Mouse (Mus musculus): ENCODE measurements at regions not wholly inside any gene's neighbourhood (a gene's known extent, or its start where the extent isn't known, plus 50 kb on each side); places are given as distances from the start of the nearest gene placed in this dataset.

GRCm38 (mm10) chr3:148603276-148603675, 387.1 kb downstream of the Adgrl2 start:
- Histone ChIP-seq H3K36me3 (no peaks in the 10 kb centered on the region), H3K4me2 (no peak overlapping the region), H3K27me3 (no peaks in the 10 kb centered on the region), H3K4me3 (replicated peaks) (no peak overlapping the region), H3K27ac (no peak overlapping the region), H3K9ac (no peak overlapping the region), H3K9me3 (replicated peaks) (no peaks in the 10 kb centered on the region), H3K4me1 (no peaks in the 10 kb centered on the region)
- WGBS, result 92% methylated on average over 6 of the region's 6 CpGs
- no peak for ATAC-seq (replicated peaks; ENCODE audit: low FRiP score)

GRCm38 (mm10) chr3:148602730-148603255, 387.6 kb downstream of the Adgrl2 start:
- WGBS, result 81% methylated on average over 5 of the region's 5 CpGs
- Histone ChIP-seq H3K27me3 (no peaks in the 10 kb centered on the region), H3K9ac (no peak overlapping the region), H3K9me3 (replicated peaks) (no peaks in the 10 kb centered on the region), H3K4me3 (replicated peaks) (no peak overlapping the region), H3K4me2 (no peak overlapping the region), H3K27ac (no peak overlapping the region), H3K4me1 (no peaks in the 10 kb centered on the region), H3K36me3 (no peaks in the 10 kb centered on the region)
- no peak for ATAC-seq (replicated peaks; ENCODE audit: low FRiP score)

DNA sequence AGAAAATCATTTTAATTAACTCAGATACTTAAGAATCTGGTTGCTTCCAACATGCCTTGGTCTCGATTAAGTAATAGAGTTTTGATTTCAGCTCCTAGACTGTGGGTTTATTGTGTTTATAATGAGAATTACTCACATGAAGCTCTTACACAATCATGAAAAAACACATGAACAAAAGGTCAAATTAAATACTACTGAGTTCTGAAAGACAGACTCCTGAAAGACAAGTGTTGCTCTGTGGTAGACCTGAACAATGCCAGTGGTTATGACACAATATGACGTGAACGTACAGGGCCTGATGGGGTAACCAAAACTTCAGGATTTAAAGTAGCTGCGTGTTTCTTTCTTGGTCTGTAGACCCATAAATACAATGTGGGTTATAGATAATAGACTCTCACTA, 394.8 kb downstream of the Adgrl2 start:
- no peak for ATAC-seq (replicated peaks; ENCODE audit: low FRiP score)
- no peak overlapping the region for H3K4me2 ChIP-seq

GRCm38 (mm10) chr3:148589556-148589955, 400.8 kb downstream of the Adgrl2 start:
- Histone ChIP-seq H3K4me2 (no peak overlapping the region), H3K9me3 (replicated peaks) (no peaks in the 10 kb centered on the region), H3K4me1 (no peaks in the 10 kb centered on the region), H3K27me3 (no peaks in the 10 kb centered on the region), H3K36me3 (no peaks in the 10 kb centered on the region), H3K9ac (no peak overlapping the region), H3K4me3 (replicated peaks) (no peak overlapping the region), H3K27ac (no peak overlapping the region)
- WGBS, result 59% methylated on average over 2 of the region's 2 CpGs
- no peak for ATAC-seq (replicated peaks; ENCODE audit: low FRiP score)

More for the DNA sequence above, 394.8 kb downstream of the Adgrl2 start:
- Histone ChIP-seq H3K9me3 (replicated peaks) (no peaks in the 10 kb centered on the region), H3K36me3 (no peaks in the 10 kb centered on the region), H3K27me3 (no peaks in the 10 kb centered on the region), H3K9ac (no peak overlapping the region), H3K4me3 (replicated peaks) (no peak overlapping the region), H3K4me1 (no peaks in the 10 kb centered on the region), H3K27ac (no peak overlapping the region)
- 95% methylated on average over 4 of the region's 4 CpGs for WGBS

DNA sequence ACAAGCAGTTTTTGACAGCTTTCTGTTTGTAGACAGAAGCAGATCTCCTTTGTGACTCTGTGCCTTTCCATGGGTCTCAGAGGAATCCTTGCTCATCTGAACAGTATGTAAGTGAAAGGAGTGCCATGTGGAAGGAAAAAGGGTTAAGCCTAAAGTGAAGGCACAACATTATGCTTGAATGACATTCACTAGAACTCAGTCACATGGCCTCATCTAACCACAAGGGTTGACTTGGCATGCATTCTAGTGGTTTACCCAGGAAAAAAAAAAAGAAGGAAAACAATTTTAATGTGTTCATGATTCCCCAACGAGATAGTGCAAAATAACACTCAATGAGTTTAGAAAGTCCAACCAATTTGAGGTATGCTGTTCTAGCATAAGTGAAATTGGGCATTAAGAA, 414.6 kb downstream of the Adgrl2 start:
- Histone ChIP-seq H3K4me2 (no peak overlapping the region), H3K9ac (no peak overlapping the region), H3K9me3 (replicated peaks) (no peaks in the 10 kb centered on the region), H3K4me1 (no peaks in the 10 kb centered on the region), H3K4me3 (replicated peaks) (no peak overlapping the region), H3K27ac (no peak overlapping the region), H3K36me3 (no peaks in the 10 kb centered on the region), H3K27me3 (no peaks in the 10 kb centered on the region)
- 75% methylated on average over 1 of the region's 1 CpGs for WGBS
- no peak for ATAC-seq (replicated peaks; ENCODE audit: low FRiP score)

DNA sequence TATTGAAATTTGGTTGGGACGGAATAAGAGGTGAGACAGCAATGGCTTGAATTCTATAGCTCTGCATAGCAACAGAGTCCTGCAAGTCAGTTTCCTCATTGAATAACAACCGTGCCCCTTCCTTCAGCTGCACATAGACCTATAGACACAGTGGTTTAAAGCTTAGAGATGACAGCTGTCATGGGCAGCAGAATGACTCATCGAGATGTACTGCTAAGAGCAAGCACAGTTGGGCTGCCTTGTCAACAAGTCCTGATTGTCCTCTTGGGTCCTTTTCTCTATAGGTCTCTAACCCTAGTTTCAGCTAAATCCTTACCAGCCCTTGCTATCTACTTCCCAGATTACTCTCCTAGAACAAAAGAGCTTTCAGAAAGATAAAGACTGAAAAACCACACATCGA, 417.9 kb downstream of the Adgrl2 start:
- Histone ChIP-seq H3K4me2 (no peak overlapping the region), H3K36me3 (no peaks in the 10 kb centered on the region), H3K27me3 (no peaks in the 10 kb centered on the region), H3K9me3 (replicated peaks) (no peaks in the 10 kb centered on the region), H3K27ac (no peak overlapping the region), H3K4me1 (no peaks in the 10 kb centered on the region), H3K9ac (no peak overlapping the region), H3K4me3 (replicated peaks) (no peak overlapping the region)
- ATAC-seq (replicated peaks; ENCODE audit: low FRiP score), result no peak
- WGBS, result 93% methylated on average over 4 of the region's 4 CpGs

GRCm38 (mm10) chr3:148564716-148565115, 425.6 kb downstream of the Adgrl2 start:
- no peaks in the 10 kb centered on the region for H3K9me3 ChIP-seq (replicated peaks)
- H3K4me1 ChIP-seq, result no peaks in the 10 kb centered on the region
- no peaks in the 10 kb centered on the region for H3K27me3 ChIP-seq
- H3K4me2 ChIP-seq, result no peak overlapping the region
- H3K9ac ChIP-seq, result no peak overlapping the region
- no peaks in the 10 kb centered on the region for H3K36me3 ChIP-seq
- no peak overlapping the region for H3K27ac ChIP-seq
- ATAC-seq (replicated peaks; ENCODE audit: low FRiP score), result no peak
- WGBS, result 79% methylated on average over 4 of the region's 4 CpGs
- H3K4me3 ChIP-seq (replicated peaks), result no peak overlapping the region

GRCm38 (mm10) chr3:148561211-148561610, 429.1 kb downstream of the Adgrl2 start:
- Histone ChIP-seq H3K4me1 (no peaks in the 10 kb centered on the region), H3K9me3 (replicated peaks) (no peaks in the 10 kb centered on the region), H3K9ac (no peak overlapping the region), H3K27ac (no peak overlapping the region), H3K36me3 (no peaks in the 10 kb centered on the region), H3K4me3 (replicated peaks) (no peak overlapping the region), H3K27me3 (no peaks in the 10 kb centered on the region), H3K4me2 (no peak overlapping the region)
- 86% methylated on average over 4 of the region's 4 CpGs for WGBS
- no peak for ATAC-seq (replicated peaks; ENCODE audit: low FRiP score)

DNA sequence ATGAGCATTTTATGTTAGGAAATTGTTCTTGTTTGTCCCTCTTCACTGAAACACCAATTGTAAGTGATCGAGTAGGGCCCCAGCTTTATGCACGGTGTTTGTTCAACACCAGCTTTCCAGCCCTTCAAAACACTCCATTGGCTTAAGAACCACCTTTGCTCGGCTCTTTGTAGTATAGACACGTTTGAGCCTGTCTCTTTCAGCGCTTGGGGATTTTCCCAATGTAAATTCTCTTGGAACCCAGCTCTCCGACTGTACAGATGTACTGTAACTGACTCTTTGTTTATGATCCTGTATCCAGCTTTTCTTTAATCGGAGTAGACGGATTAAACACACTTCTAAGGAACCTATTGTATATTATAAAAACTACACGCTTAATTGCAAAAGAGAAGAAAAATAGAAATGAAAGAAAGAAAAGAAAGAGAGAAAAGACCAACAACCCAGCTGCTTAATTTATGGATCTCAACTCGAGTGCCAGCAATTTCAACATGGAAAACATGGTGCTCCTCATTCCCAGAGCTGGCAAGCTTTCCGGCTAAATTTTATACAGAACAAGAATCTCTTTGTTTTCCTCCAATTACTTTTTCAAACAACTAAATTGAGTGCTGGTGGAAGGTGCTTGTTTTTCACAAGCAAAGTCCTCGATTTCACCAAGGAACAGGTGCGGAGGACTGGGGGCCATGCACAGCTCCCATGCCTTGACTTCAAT, 430.4 kb downstream of the Adgrl2 start:
- WGBS, result 86% methylated on average over 13 of the region's 13 CpGs
- Histone ChIP-seq H3K4me2 (no peak overlapping the region), H3K27ac (no peak overlapping the region), H3K4me3 (replicated peaks) (no peak overlapping the region), H3K9ac (no peak overlapping the region), H3K27me3 (no peaks in the 10 kb centered on the region), H3K4me1 (no peaks in the 10 kb centered on the region), H3K36me3 (no peaks in the 10 kb centered on the region), H3K9me3 (replicated peaks) (no peaks in the 10 kb centered on the region)
- ATAC-seq (replicated peaks; ENCODE audit: low FRiP score), result no peak

GRCm38 (mm10) chr3:148558592-148559157, 431.7 kb downstream of the Adgrl2 start:
- H3K36me3 ChIP-seq, result no peaks in the 10 kb centered on the region
- H3K4me2 ChIP-seq, result no peak overlapping the region
- H3K4me1 ChIP-seq, result no peaks in the 10 kb centered on the region
- ATAC-seq (replicated peaks; ENCODE audit: low FRiP score), result no peak
- WGBS, result 57% methylated on average over 5 of the region's 5 CpGs
- no peak overlapping the region for H3K4me3 ChIP-seq (replicated peaks)
- H3K9me3 ChIP-seq (replicated peaks), result no peaks in the 10 kb centered on the region
- no peak overlapping the region for H3K9ac ChIP-seq
- H3K27ac ChIP-seq, result no peak overlapping the region
- no peaks in the 10 kb centered on the region for H3K27me3 ChIP-seq

DNA sequence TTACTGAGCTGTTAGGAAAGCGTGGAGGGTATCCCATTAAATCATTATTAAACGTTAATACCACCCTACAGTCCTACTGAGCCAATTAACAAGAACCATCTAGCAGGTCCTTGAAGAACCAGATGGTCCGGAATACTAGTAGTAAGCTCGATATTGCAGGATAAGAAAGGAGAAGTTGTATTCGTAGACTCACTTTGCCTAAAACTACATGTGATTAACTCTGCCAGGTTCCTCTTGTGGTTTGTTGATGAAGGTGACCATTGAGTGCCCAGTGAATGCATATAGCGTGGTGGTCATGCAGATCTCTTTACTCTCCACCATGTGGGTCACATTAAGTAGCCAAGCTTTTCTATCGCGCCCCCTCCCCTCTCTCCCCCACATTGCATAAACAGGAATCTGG, 435.0 kb downstream of the Adgrl2 start:
- 81% methylated on average over 8 of the region's 8 CpGs for WGBS

GRCm38 (mm10) chr3:148550716-148551115, 439.6 kb downstream of the Adgrl2 start:
- WGBS, result 94% methylated on average over 2 of the region's 2 CpGs
- Histone ChIP-seq H3K9ac (no peak overlapping the region), H3K4me3 (replicated peaks) (no peak overlapping the region), H3K9me3 (replicated peaks) (no peaks in the 10 kb centered on the region), H3K4me2 (no peak overlapping the region), H3K27me3 (no peaks in the 10 kb centered on the region), H3K4me1 (no peaks in the 10 kb centered on the region), H3K36me3 (no peaks in the 10 kb centered on the region), H3K27ac (no peak overlapping the region)
- ATAC-seq (replicated peaks; ENCODE audit: low FRiP score), result no peak

More for the DNA sequence above, 435.0 kb downstream of the Adgrl2 start:
- Histone ChIP-seq H3K4me3 (replicated peaks) (no peak overlapping the region), H3K4me1 (no peaks in the 10 kb centered on the region), H3K27me3 (no peaks in the 10 kb centered on the region), H3K9ac (no peak overlapping the region), H3K4me2 (no peak overlapping the region), H3K27ac (no peak overlapping the region), H3K36me3 (no peaks in the 10 kb centered on the region), H3K9me3 (replicated peaks) (no peaks in the 10 kb centered on the region)
- no peak for ATAC-seq (replicated peaks; ENCODE audit: low FRiP score)

GRCm38 (mm10) chr3:148544929-148545328, 445.4 kb downstream of the Adgrl2 start:
- Histone ChIP-seq H3K27ac (no peak overlapping the region), H3K9ac (no peak overlapping the region), H3K4me2 (no peak overlapping the region), H3K27me3 (no peaks in the 10 kb centered on the region), H3K4me3 (replicated peaks) (no peak overlapping the region), H3K36me3 (no peaks in the 10 kb centered on the region), H3K4me1 (no peaks in the 10 kb centered on the region), H3K9me3 (replicated peaks) (no peaks in the 10 kb centered on the region)
- ATAC-seq (replicated peaks; ENCODE audit: low FRiP score), result no peak
- WGBS, result 86% methylated on average over 6 of the region's 6 CpGs

Data from kidney, embryonic 15.5 days (tissue).